Mouse (Mus musculus) forebrain, embryonic 11.5 days (tissue): ENCODE results near the gene Crygc. TPM values are rescaled to one million over a fixed set of nuclear protein-coding genes. Genes with fewer than 3 reads are reported as not detected.

Source experiments
- polyA plus RNA-seq: library from polyadenylated mRNA; unstranded; fragments of >200 nt; fragmentation: Nextera tagmentation; extraction: Ambion mirVana; gene quantifications from 2 replicates; pipeline ENCODE4 v1.2.1, GENCODE M21; 2014

Crygc gene
- polyA plus RNA-seq, 1 experiment from 2014 or later: 0.61 TPM

Other genes with a start within 250 kb of the Crygc start
- 6.5 and 7.2 TPM in 2 replicates for gene Plekhm3, start 116.9 kb downstream of the Crygc start, polyA plus RNA-seq
- gene Akr1cl, start 40.9 kb downstream of the Crygc start, polyA plus RNA-seq: 0.24 TPM in 1 of 2 replicates, not detected in the other
- 0.29 TPM in 1 of 2 replicates, not detected in the other for gene Cryge, start 22.5 kb downstream of the Crygc start, polyA plus RNA-seq
- gene Crygd, start 10.2 kb downstream of the Crygc start, polyA plus RNA-seq: not detected in 2 replicates
- gene Crygb, start 8.6 kb upstream of the Crygc start, polyA plus RNA-seq: not detected in 2 replicates
- not detected in 2 replicates for gene Cryga, start 29.7 kb upstream of the Crygc start, polyA plus RNA-seq
- gene Gm28845, start 45.9 kb upstream of the Crygc start, polyA plus RNA-seq: not detected in 2 replicates
- 0.16 and 0.21 TPM in 2 replicates for gene D630023F18Rik, start 49.5 kb upstream of the Crygc start, polyA plus RNA-seq
- gene Idh1, start 112.8 kb upstream of the Crygc start, polyA plus RNA-seq: 306 and 321 TPM in 2 replicates
- gene Pikfyve, start 113.0 kb upstream of the Crygc start, polyA plus RNA-seq: 20.4 and 24.2 TPM in 2 replicates
- gene Pth2r, start 208.4 kb upstream of the Crygc start, polyA plus RNA-seq: 0.28 TPM in 1 of 2 replicates, not detected in the other